Mouse (Mus musculus) layer of hippocampus, adult 11-12 months (tissue): ENCODE measurements around the gene Rdh8.
"Not testable (repeated sequence)": the region's sequence is repeated elsewhere in the genome, so short reads cannot be mapped to it uniquely, and the experiment has no call there.

Source experiments
- DNase-seq: peaks from one replicate; pipeline ENCODE4 v3.0.0; 2022; ENCODE audit warnings: low spot score

Rdh8 gene

GRCm38 (mm10) chr9:20818236-20818635, at the start of gene Rdh8:
Gene Rdh8 (plus strand): TSS chr9:20818503.
- DNase-seq = no peak

GRCm38 (mm10) chr9:20781286-20781685, 37.0 kb upstream of the Rdh8 start:
- no peak for DNase-seq

GRCm38 (mm10) chr9:20785055-20785454, 33.2 kb upstream of the Rdh8 start:
- no peak for DNase-seq

- DNase-seq = no peak
Observed at GRCm38 (mm10) chr9:20787992-20788391, 30.3 kb upstream of the Rdh8 start.

- no peak for DNase-seq
Observed at GRCm38 (mm10) chr9:20789651-20790050, 28.7 kb upstream of the Rdh8 start.

- no peak for DNase-seq
Observed at GRCm38 (mm10) chr9:20790345-20790744, 28.0 kb upstream of the Rdh8 start.

GRCm38 (mm10) chr9:20794108-20794806, 24.0 kb upstream of the Rdh8 start:
- peak; percentile 72 for DNase-seq

GRCm38 (mm10) chr9:20804266-20805158, 13.8 kb upstream of the Rdh8 start:
- DNase-seq = peak; percentile 65

GRCm38 (mm10) chr9:20805159-20805495, 13.2 kb upstream of the Rdh8 start:
- DNase-seq = no peak

GRCm38 (mm10) chr9:20805706-20806105, 12.6 kb upstream of the Rdh8 start:
- DNase-seq = no peak

- DNase-seq = no peak
Observed at GRCm38 (mm10) chr9:20810271-20810670, 8.0 kb upstream of the Rdh8 start.

GRCm38 (mm10) chr9:20810773-20811172, 7.5 kb upstream of the Rdh8 start:
- DNase-seq = no peak

- no peak for DNase-seq
Observed at GRCm38 (mm10) chr9:20812537-20813271, 5.6 kb upstream of the Rdh8 start.

GRCm38 (mm10) chr9:20814521-20815272, 3.6 kb upstream of the Rdh8 start, which contains the start of gene Col5a3:
Gene Col5a3 (minus strand): TSS chr9:20815067.
- no peak for DNase-seq

- no peak for DNase-seq
Observed at GRCm38 (mm10) chr9:20820001-20820400, 1.7 kb downstream of the Rdh8 start.

GRCm38 (mm10) chr9:20822821-20823220, 4.5 kb downstream of the Rdh8 start:
- DNase-seq = no peak

- DNase-seq = no peak
Observed at GRCm38 (mm10) chr9:20825781-20826180, 7.5 kb downstream of the Rdh8 start.

GRCm38 (mm10) chr9:20828127-20828526, 9.8 kb downstream of the Rdh8 start:
- DNase-seq = no peak

- peak; percentile 97 for DNase-seq
Observed at GRCm38 (mm10) chr9:20830901-20831643, 12.8 kb downstream of the Rdh8 start.

GRCm38 (mm10) chr9:20834881-20835280, 16.6 kb downstream of the Rdh8 start:
- DNase-seq = no peak

GRCm38 (mm10) chr9:20835431-20835954, 17.2 kb downstream of the Rdh8 start:
- DNase-seq = not testable (repeated sequence)
